Mouse (Mus musculus): ENCODE data around the gene Tns3. TPM values are rescaled to one million over a fixed set of nuclear protein-coding genes. Genes with fewer than 3 reads are reported as not detected.

The Tns3 gene
- polyA plus RNA-seq, 1 experiment = 23.4 TPM

DNA sequence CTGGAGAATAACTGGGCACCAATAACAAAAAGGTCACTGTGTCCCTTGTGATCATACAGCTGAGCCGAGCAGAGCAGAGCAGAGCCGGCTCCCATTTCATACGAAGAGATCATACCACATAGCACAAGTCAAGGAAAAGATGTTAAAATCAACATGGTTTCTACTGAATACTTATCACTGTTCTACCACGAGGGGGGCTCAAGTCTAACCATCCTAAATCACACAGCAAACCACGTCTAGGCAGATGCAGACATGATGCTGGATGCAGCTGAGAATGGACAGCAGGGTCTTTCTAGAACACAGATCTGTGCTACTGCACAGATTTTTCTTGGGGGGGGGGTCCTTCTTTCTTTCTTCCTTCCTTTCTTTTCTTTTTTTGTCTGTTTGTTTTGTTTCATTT is 112.6 kb downstream of the Tns3 start:
- H3K4me3 ChIP-seq = no peak overlapping the region
- H3ac ChIP-seq (ENCODE audit: control insufficient read depth, insufficient read length) = no peak overlapping the region
- no peak for TF ChIP-seq POLR2A (IDR thresholded peaks at IDR 0.05; ENCODE audit: insufficient read length, low read depth)
- TF ChIP-seq TCF3 (IDR thresholded peaks at IDR 0.05; ENCODE audit: insufficient read length, low read depth) = no peak
- no peak for TF ChIP-seq USF1 (IDR thresholded peaks at IDR 0.05; ENCODE audit: low read depth)
- no peak for TF ChIP-seq POLR2AphosphoS2 (IDR thresholded peaks at IDR 0.05; ENCODE audit: insufficient read length, low read depth)
- no peak for TF ChIP-seq REST (IDR thresholded peaks at IDR 0.05; ENCODE audit: insufficient read depth, insufficient read length)
- no peak for TF ChIP-seq MYOD1 (IDR thresholded peaks at IDR 0.05; ENCODE audit: control insufficient read depth in 1 of 3, insufficient read length in 2 of 3, low read depth in 2 of 3)
- H3K4me2 ChIP-seq (ENCODE audit: low read depth) = no peak overlapping the region
- no peaks in the 10 kb centered on the region for H3K27me3 ChIP-seq (ENCODE audit: control insufficient read depth, insufficient read depth, insufficient read length)
- peaks cover 3% of the 10 kb centered on the region for H3K36me3 ChIP-seq (ENCODE audit: control insufficient read depth, insufficient read depth)
- peaks cover 30% of the 10 kb centered on the region for H3K79me2 ChIP-seq (ENCODE audit: control insufficient read depth, insufficient read depth)

DNA sequence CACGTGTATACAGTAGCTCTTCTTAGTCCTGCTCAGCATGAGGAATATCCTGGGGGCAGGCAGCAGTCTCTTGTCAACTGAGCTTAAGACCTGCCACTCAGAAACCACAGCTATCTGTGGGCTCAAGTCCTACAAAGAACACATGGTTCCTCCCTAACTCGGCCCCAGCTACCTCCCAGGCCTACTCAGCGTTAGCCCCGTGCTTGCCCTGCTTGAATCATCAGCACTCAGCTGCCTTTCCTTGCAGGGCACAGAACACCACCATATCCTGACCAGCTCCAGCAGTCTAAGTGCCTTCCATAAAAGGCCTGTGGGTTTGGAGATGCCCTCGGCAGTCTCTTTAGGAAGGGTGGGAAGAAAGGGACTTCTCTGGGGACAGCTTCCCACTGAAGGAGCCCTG is 116.7 kb downstream of the Tns3 start:
- Histone ChIP-seq H3ac (ENCODE audit: control insufficient read depth, insufficient read length) (no peak overlapping the region), H3K36me3 (ENCODE audit: control insufficient read depth, insufficient read depth) (peaks cover 12% of the 10 kb centered on the region), H3K27me3 (ENCODE audit: control insufficient read depth, insufficient read depth, insufficient read length) (no peaks in the 10 kb centered on the region), H3K79me2 (ENCODE audit: control insufficient read depth, insufficient read depth) (peaks cover 13% of the 10 kb centered on the region), H3K4me2 (ENCODE audit: low read depth) (peak overlapping the region; percentile 4), H3K4me3 (no peak overlapping the region)
- TF ChIP-seq TCF3 (IDR thresholded peaks at IDR 0.05; ENCODE audit: insufficient read length, low read depth) (no peak), REST (IDR thresholded peaks at IDR 0.05; ENCODE audit: insufficient read depth, insufficient read length) (no peak), E2F4 (IDR thresholded peaks at IDR 0.05; ENCODE audit: insufficient read depth) (no peak), POLR2A (IDR thresholded peaks at IDR 0.05; ENCODE audit: insufficient read length, low read depth) (no peak), CEBPB (IDR thresholded peaks at IDR 0.05; ENCODE audit: insufficient read depth, poor library complexity, severe bottlenecking) (no peak), POLR2AphosphoS2 (IDR thresholded peaks at IDR 0.05; ENCODE audit: insufficient read length, low read depth) (no peak), MAX (IDR thresholded peaks at IDR 0.05; ENCODE audit: low read depth) (no peak), MYOD1 (IDR thresholded peaks at IDR 0.05; ENCODE audit: control insufficient read depth in 1 of 3, insufficient read length in 2 of 3, low read depth in 2 of 3) (peak in 2 of 3 experiments; percentile 45 to 70), TCF12 (IDR thresholded peaks at IDR 0.05; ENCODE audit: insufficient read depth, poor library complexity, severe bottlenecking) (no peak), SRF (IDR thresholded peaks at IDR 0.05; ENCODE audit: control insufficient read depth, insufficient read length, low read depth) (no peak), MYOG (IDR thresholded peaks at IDR 0.05; ENCODE audit: control insufficient read depth in 1 of 3, insufficient read depth in 1 of 3, insufficient read length in 2 of 3, low read depth in 2 of 3) (peak in 2 of 3 experiments; percentile 43 to 77), USF1 (IDR thresholded peaks at IDR 0.05; ENCODE audit: low read depth) (no peak)

DNA sequence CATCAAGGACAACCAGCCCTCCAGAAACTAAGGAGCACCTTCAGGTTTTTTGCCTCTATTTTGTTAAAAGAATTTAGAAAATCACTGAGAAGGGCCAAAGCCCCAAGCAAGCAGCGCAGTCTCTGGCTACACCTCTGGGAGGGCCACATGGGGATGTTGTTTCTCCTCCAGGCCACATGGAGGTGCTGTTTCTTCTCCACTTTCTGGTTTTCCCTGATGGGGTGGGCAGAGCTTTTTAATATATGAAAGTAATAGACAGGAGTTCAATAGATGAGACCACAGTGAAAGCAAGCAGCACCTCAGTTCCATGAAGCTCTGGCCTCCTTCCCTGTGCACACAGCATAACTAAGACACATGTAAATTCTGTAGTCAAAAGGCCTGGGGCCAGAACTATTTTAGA is 118.5 kb downstream of the Tns3 start:
- peaks cover 10% of the 10 kb centered on the region for H3K79me2 ChIP-seq (ENCODE audit: control insufficient read depth, insufficient read depth)
- TF ChIP-seq MYOG (IDR thresholded peaks at IDR 0.05; ENCODE audit: control insufficient read depth in 1 of 3, insufficient read depth in 1 of 3, insufficient read length in 2 of 3, low read depth in 2 of 3) (no peak), REST (IDR thresholded peaks at IDR 0.05; ENCODE audit: insufficient read depth, insufficient read length) (no peak), MAX (IDR thresholded peaks at IDR 0.05; ENCODE audit: low read depth) (no peak), E2F4 (IDR thresholded peaks at IDR 0.05; ENCODE audit: insufficient read depth) (no peak), CEBPB (IDR thresholded peaks at IDR 0.05; ENCODE audit: insufficient read depth, poor library complexity, severe bottlenecking) (no peak), POLR2AphosphoS2 (IDR thresholded peaks at IDR 0.05; ENCODE audit: insufficient read length, low read depth) (no peak), SRF (IDR thresholded peaks at IDR 0.05; ENCODE audit: control insufficient read depth, insufficient read length, low read depth) (no peak), TCF3 (IDR thresholded peaks at IDR 0.05; ENCODE audit: insufficient read length, low read depth) (no peak), POLR2A (IDR thresholded peaks at IDR 0.05; ENCODE audit: insufficient read length, low read depth) (no peak)
- no peaks in the 10 kb centered on the region for H3K27me3 ChIP-seq (ENCODE audit: control insufficient read depth, insufficient read depth, insufficient read length)
- H3K4me3 ChIP-seq = no peak overlapping the region
- no peak overlapping the region for H3ac ChIP-seq (ENCODE audit: control insufficient read depth, insufficient read length)
- H3K36me3 ChIP-seq (ENCODE audit: control insufficient read depth, insufficient read depth) = peaks cover 12% of the 10 kb centered on the region
- H3K4me2 ChIP-seq (ENCODE audit: low read depth) = no peak overlapping the region

DNA sequence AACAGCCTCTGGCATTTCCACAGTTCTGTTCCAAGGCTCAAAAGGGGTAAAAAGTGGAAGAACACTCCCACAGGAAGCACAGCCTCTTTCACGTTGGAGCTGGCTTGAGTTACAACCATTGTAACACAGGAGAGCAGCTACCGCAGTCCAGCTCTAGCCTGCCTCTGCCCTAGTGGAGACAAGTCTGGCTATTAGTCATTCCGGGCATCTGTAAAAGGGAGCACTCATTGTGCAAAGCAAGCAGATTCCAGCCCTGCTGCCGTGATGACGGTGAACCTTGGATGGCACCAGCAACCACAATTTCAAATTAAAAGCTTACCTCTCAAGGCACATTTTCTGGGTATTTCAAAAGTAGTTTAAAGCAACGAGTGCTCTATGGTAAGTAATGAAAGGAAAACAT is 120.0 kb downstream of the Tns3 start:
- Histone ChIP-seq H3K36me3 (ENCODE audit: control insufficient read depth, insufficient read depth) (peaks cover 12% of the 10 kb centered on the region), H3ac (ENCODE audit: control insufficient read depth, insufficient read length) (no peak overlapping the region), H3K4me3 (no peak overlapping the region), H3K27me3 (ENCODE audit: control insufficient read depth, insufficient read depth, insufficient read length) (no peaks in the 10 kb centered on the region), H3K4me2 (ENCODE audit: low read depth) (no peak overlapping the region), H3K79me2 (ENCODE audit: control insufficient read depth, insufficient read depth) (no peaks in the 10 kb centered on the region)
- TF ChIP-seq E2F4 (IDR thresholded peaks at IDR 0.05; ENCODE audit: insufficient read depth) = no peak
- no peak for TF ChIP-seq TCF12 (IDR thresholded peaks at IDR 0.05; ENCODE audit: insufficient read depth, poor library complexity, severe bottlenecking)
- TF ChIP-seq CEBPB (IDR thresholded peaks at IDR 0.05; ENCODE audit: insufficient read depth, poor library complexity, severe bottlenecking) = no peak
- no peak for TF ChIP-seq MAX (IDR thresholded peaks at IDR 0.05; ENCODE audit: low read depth)
- TF ChIP-seq MYOG (IDR thresholded peaks at IDR 0.05; ENCODE audit: control insufficient read depth in 1 of 3, insufficient read depth in 1 of 3, insufficient read length in 2 of 3, low read depth in 2 of 3) = no peak
- no peak for TF ChIP-seq MYOD1 (IDR thresholded peaks at IDR 0.05; ENCODE audit: control insufficient read depth in 1 of 3, insufficient read length in 2 of 3, low read depth in 2 of 3)
- TF ChIP-seq POLR2AphosphoS2 (IDR thresholded peaks at IDR 0.05; ENCODE audit: insufficient read length, low read depth) = no peak

DNA sequence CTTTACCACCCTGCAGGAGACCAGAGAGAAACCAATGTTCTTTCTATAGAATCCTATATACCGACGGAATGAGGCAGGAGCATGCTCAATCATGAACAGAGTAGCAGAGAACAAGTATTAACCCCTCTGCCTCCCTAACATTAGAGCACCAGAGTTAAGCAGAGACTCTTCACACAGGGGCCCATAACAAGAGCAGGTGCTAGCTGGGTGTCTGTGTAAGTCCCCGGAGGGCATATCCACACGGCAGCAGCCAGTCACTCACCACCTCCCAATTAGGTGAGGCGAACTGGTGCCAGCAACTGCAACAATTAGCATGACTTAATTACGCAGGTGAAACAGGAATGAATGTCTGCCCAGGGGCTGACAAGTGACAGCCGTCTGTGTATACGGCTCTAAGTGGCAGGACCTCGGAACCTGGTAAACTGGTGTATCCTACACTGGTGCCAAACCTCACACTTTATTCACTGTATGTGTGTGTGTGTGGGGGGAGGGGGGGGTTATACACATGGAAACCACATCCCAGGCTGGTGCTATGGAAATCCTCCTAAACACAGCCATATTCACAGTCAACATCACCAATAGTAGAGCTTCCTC is 123.0 kb downstream of the Tns3 start:
- Histone ChIP-seq H3K36me3 (ENCODE audit: control insufficient read depth, insufficient read depth) (peaks cover 6% of the 10 kb centered on the region), H3ac (ENCODE audit: control insufficient read depth, insufficient read length) (no peak overlapping the region), H3K79me2 (ENCODE audit: control insufficient read depth, insufficient read depth) (no peaks in the 10 kb centered on the region), H3K4me2 (ENCODE audit: low read depth) (no peak overlapping the region), H3K27me3 (ENCODE audit: control insufficient read depth, insufficient read depth, insufficient read length) (no peaks in the 10 kb centered on the region), H3K4me3 (no peak overlapping the region)
- TF ChIP-seq REST (IDR thresholded peaks at IDR 0.05; ENCODE audit: insufficient read depth, insufficient read length) (no peak), E2F4 (IDR thresholded peaks at IDR 0.05; ENCODE audit: insufficient read depth) (no peak), MAX (IDR thresholded peaks at IDR 0.05; ENCODE audit: low read depth) (no peak), CEBPB (IDR thresholded peaks at IDR 0.05; ENCODE audit: insufficient read depth, poor library complexity, severe bottlenecking) (no peak), MYOG (IDR thresholded peaks at IDR 0.05; ENCODE audit: control insufficient read depth in 1 of 3, insufficient read depth in 1 of 3, insufficient read length in 2 of 3, low read depth in 2 of 3) (no peak), TCF3 (IDR thresholded peaks at IDR 0.05; ENCODE audit: insufficient read length, low read depth) (no peak)
